Mouse (Mus musculus): ENCODE measurements around the gene Nup107. TPM values are rescaled to one million over a fixed set of nuclear protein-coding genes. Genes with fewer than 3 reads are reported as not detected.
"Not testable (repeated sequence)": the region's sequence is repeated elsewhere in the genome, so short reads cannot be mapped to it uniquely, and the experiment has no call there.

The Nup107 gene
- total RNA-seq, 1 experiment from 2014 or later, result 96.1 TPM

- ATAC-seq (replicated peaks in 1 of 2; ENCODE audit: insufficient read depth in 1 of 2, low FRiP score in 2 of 2, low TSS enrichment in 1 of 2, low read depth in 1 of 2, poor library complexity in 2 of 2, severe bottlenecking in 2 of 2), result no peak
Measured at GRCm38 (mm10) chr10:117707114-117707838, 85.2 kb downstream of the Nup107 start.

GRCm38 (mm10) chr10:117706440-117706839 lies 86.1 kb downstream of the Nup107 start:
- ATAC-seq (replicated peaks in 1 of 2; ENCODE audit: insufficient read depth in 1 of 2, low FRiP score in 2 of 2, low TSS enrichment in 1 of 2, low read depth in 1 of 2, poor library complexity in 2 of 2, severe bottlenecking in 2 of 2), result no peak

- ATAC-seq (replicated peaks in 1 of 2; ENCODE audit: insufficient read depth in 1 of 2, low FRiP score in 2 of 2, low TSS enrichment in 1 of 2, low read depth in 1 of 2, poor library complexity in 2 of 2, severe bottlenecking in 2 of 2), result no peak
Measured at GRCm38 (mm10) chr10:117705806-117706205, 86.7 kb downstream of the Nup107 start.

- no peak for ATAC-seq (replicated peaks in 1 of 2; ENCODE audit: insufficient read depth in 1 of 2, low FRiP score in 2 of 2, low TSS enrichment in 1 of 2, low read depth in 1 of 2, poor library complexity in 2 of 2, severe bottlenecking in 2 of 2)
Measured at GRCm38 (mm10) chr10:117704964-117705335, 87.6 kb downstream of the Nup107 start.

- not testable (repeated sequence) for ATAC-seq (replicated peaks in 1 of 2; ENCODE audit: insufficient read depth in 1 of 2, low FRiP score in 2 of 2, low TSS enrichment in 1 of 2, low read depth in 1 of 2, poor library complexity in 2 of 2, severe bottlenecking in 2 of 2)
Measured at GRCm38 (mm10) chr10:117704314-117704963, 88.1 kb downstream of the Nup107 start.

GRCm38 (mm10) chr10:117703506-117703905 lies 89.0 kb downstream of the Nup107 start:
- no peak for ATAC-seq (replicated peaks in 1 of 2; ENCODE audit: insufficient read depth in 1 of 2, low FRiP score in 2 of 2, low TSS enrichment in 1 of 2, low read depth in 1 of 2, poor library complexity in 2 of 2, severe bottlenecking in 2 of 2)

GRCm38 (mm10) chr10:117702024-117702833 lies 90.3 kb downstream of the Nup107 start:
- no peak for ATAC-seq (replicated peaks in 1 of 2; ENCODE audit: insufficient read depth in 1 of 2, low FRiP score in 2 of 2, low TSS enrichment in 1 of 2, low read depth in 1 of 2, poor library complexity in 2 of 2, severe bottlenecking in 2 of 2)

- no peak for ATAC-seq (replicated peaks in 1 of 2; ENCODE audit: insufficient read depth in 1 of 2, low FRiP score in 2 of 2, low TSS enrichment in 1 of 2, low read depth in 1 of 2, poor library complexity in 2 of 2, severe bottlenecking in 2 of 2)
Measured at GRCm38 (mm10) chr10:117701034-117701829, 91.3 kb downstream of the Nup107 start.

Other genes with a start within 250 kb of the Nup107 start
- gene Cpm, start 163.2 kb downstream of the Nup107 start, total RNA-seq (2017), result 0.31 and 1.4 TPM in 2 replicates
- 89.1 and 108 TPM in 2 replicates for gene Mdm2, start 81.9 kb downstream of the Nup107 start, total RNA-seq (2017)
- gene Slc35e3, start 46.3 kb downstream of the Nup107 start, total RNA-seq (2017), result 10.3 and 11.4 TPM in 2 replicates
- 123 and 126 TPM in 2 replicates for gene Rap1b, start 53.3 kb upstream of the Nup107 start, total RNA-seq (2017)